In genomic region chr7:131597779-131598482, GRCm38 (mm10) we compare ENCODE assay signal across 12 mouse cellular contexts. TPM values are rescaled to one million over a fixed set of nuclear protein-coding genes. Genes with fewer than 3 reads are reported as not detected.
DNase-seq lines count a peak whose midpoint lies in the region; ATAC-seq lines count a peak whose summit lies in the region.
"Had no signal": no experiment of that assay in that cellular context is flagged by ENCODE, and none has a peak within 500 bp of the region (broad histone marks: within the 10 kb centered on the region; RNA-seq: fewer than 3 reads in every experiment).

No protein-coding gene starts in this region.

- no peak for ATAC-seq in heart, embryonic 15.5 days (replicated peaks; ENCODE audit: insufficient number of reproducible peaks, insufficient read depth, low FRiP score, low read depth)
- peak; percentile 76; the same call in 1 of the 2 replicates for ATAC-seq in forebrain, embryonic 15.5 days (replicated peaks)
- ATAC-seq in midbrain, embryonic 13.5 days, result peak; percentile 91
- ATAC-seq: activated CD4-positive, CD25-positive, alpha-beta regulatory T cell, adult 4 months had no signal

- no peak overlapping the region for H3K4me3 ChIP-seq in heart, embryonic 15.5 days
- H3K4me3 ChIP-seq in forebrain, embryonic 15.5 days, result no peak overlapping the region
- H3K4me3 ChIP-seq in midbrain, embryonic 13.5 days (replicated peaks), result no peak overlapping the region
- H3K4me3 ChIP-seq: embryonic facial prominence, embryonic 15.5 days; layer of hippocampus, adult 2 months had no signal

- no peaks in the 10 kb centered on the region for H3K9me3 ChIP-seq in heart, embryonic 15.5 days (replicated peaks)
- no peaks in the 10 kb centered on the region for H3K9me3 ChIP-seq in forebrain, embryonic 15.5 days
- H3K9me3 ChIP-seq in midbrain, embryonic 13.5 days, result no peaks in the 10 kb centered on the region
- H3K9me3 ChIP-seq: embryonic facial prominence, embryonic 15.5 days had no signal

- no peaks in the 10 kb centered on the region for H3K36me3 ChIP-seq in heart, embryonic 15.5 days
- H3K36me3 ChIP-seq in forebrain, embryonic 15.5 days, result no peaks in the 10 kb centered on the region
- no peaks in the 10 kb centered on the region for H3K36me3 ChIP-seq in midbrain, embryonic 13.5 days
- H3K36me3 ChIP-seq: embryonic facial prominence, embryonic 15.5 days had no signal

- H3K27ac ChIP-seq in heart, embryonic 15.5 days, result no peak overlapping the region
- no peak overlapping the region for H3K27ac ChIP-seq in forebrain, embryonic 15.5 days (replicated peaks)
- peak overlapping the region; percentile 36 for H3K27ac ChIP-seq in midbrain, embryonic 13.5 days
- H3K27ac ChIP-seq: embryonic facial prominence, embryonic 15.5 days; layer of hippocampus, adult 2 months had no signal

- peaks cover 5% of the 10 kb centered on the region for H3K4me1 ChIP-seq in heart, embryonic 15.5 days (replicated peaks)
- H3K4me1 ChIP-seq in forebrain, embryonic 15.5 days, result peaks cover 19% of the 10 kb centered on the region
- peaks cover 26% of the 10 kb centered on the region for H3K4me1 ChIP-seq in midbrain, embryonic 13.5 days (replicated peaks)

- WGBS in heart, embryonic 15.5 days, result 19% methylated on average over 12 of the region's 12 CpGs
- WGBS in forebrain, embryonic 15.5 days, result 4% methylated on average over 12 of the region's 12 CpGs
- 3% methylated on average over 12 of the region's 12 CpGs for WGBS in midbrain, embryonic 13.5 days

- H3K9ac ChIP-seq in heart, embryonic 15.5 days, result no peak overlapping the region
- H3K9ac ChIP-seq in forebrain, embryonic 15.5 days (replicated peaks), result no peak overlapping the region
- H3K9ac ChIP-seq in midbrain, embryonic 13.5 days (replicated peaks), result peak overlapping the region; percentile 30; the same call in 1 of the 2 replicates
- H3K9ac ChIP-seq: embryonic facial prominence, embryonic 15.5 days had no signal

- DNase-seq in heart, postnatal 14 days, result no peak
- DNase-seq in embryo, embryonic 10.5 days (ENCODE audit: low spot score), result peak; percentile 80
- DNase-seq in B cell, adult 2 months, result no peak
- DNase-seq in lung, postnatal 4 days, result no peak
- no peak for DNase-seq in cerebellum, postnatal 36 days

- intact Hi-C loops in heart, postnatal 14 days (cut with DNase I), result no loop called here

- peaks cover 22% of the 10 kb centered on the region for H3K27me3 ChIP-seq in heart, embryonic 15.5 days
- peaks cover 59% of the 10 kb centered on the region for H3K27me3 ChIP-seq in forebrain, embryonic 15.5 days
- peaks cover 74% of the 10 kb centered on the region for H3K27me3 ChIP-seq in midbrain, embryonic 13.5 days

- 0 out of 2 replicates have a peak overlapping the region, but pooled peaks have one; percentile 8 for H3K4me2 ChIP-seq in heart, embryonic 15.5 days
- peak overlapping the region; percentile 19 for H3K4me2 ChIP-seq in forebrain, embryonic 15.5 days (replicated peaks)
- H3K4me2 ChIP-seq in midbrain, embryonic 13.5 days (replicated peaks), result peak overlapping the region; percentile 34
- H3K4me2 ChIP-seq: embryonic facial prominence, embryonic 15.5 days had no signal

RNA-seq across cellular contexts. Expression of gene Bub3, which starts 37.9 kb away (rescaled TPM):
- 111 and 135 TPM in 2 replicates for polyA plus RNA-seq in heart, embryonic 15.5 days (2015; fragmentation: Nextera tagmentation; extraction: Ambion mirVana)
- total RNA-seq in heart, postnatal 14 days (2021), result 10 to 100 TPM; 34.2 to 34.7 TPM
- 190 and 192 TPM in 2 replicates for polyA plus RNA-seq in forebrain, embryonic 15.5 days (2015; fragmentation: Nextera tagmentation; extraction: Ambion mirVana)
- polyA plus RNA-seq in midbrain, embryonic 13.5 days (2015; fragmentation: Nextera tagmentation; extraction: Ambion mirVana), result 206 and 224 TPM in 2 replicates

RNA-seq across cellular contexts. Expression of gene Hmx2, which starts 49.4 kb away (rescaled TPM):
- 0.09 TPM in 1 of 2 replicates, not detected in the other for polyA plus RNA-seq in heart, embryonic 15.5 days (2015; fragmentation: Nextera tagmentation; extraction: Ambion mirVana)
- total RNA-seq in heart, postnatal 14 days (2021), result not detected
- 0.93 and 1.1 TPM in 2 replicates for polyA plus RNA-seq in forebrain, embryonic 15.5 days (2015; fragmentation: Nextera tagmentation; extraction: Ambion mirVana)
- 1.4 and 1.6 TPM in 2 replicates for polyA plus RNA-seq in midbrain, embryonic 13.5 days (2015; fragmentation: Nextera tagmentation; extraction: Ambion mirVana)
- total RNA-seq: heart, adult 8-10 months; layer of hippocampus, adult 2 months had no signal

RNA-seq across cellular contexts. Expression of gene Hmx3, which starts 55.3 kb away (rescaled TPM):
- polyA plus RNA-seq in heart, embryonic 15.5 days (2015; fragmentation: Nextera tagmentation; extraction: Ambion mirVana), result not detected in 2 replicates
- not detected for total RNA-seq in heart, postnatal 14 days (2021)
- polyA plus RNA-seq in forebrain, embryonic 15.5 days (2015; fragmentation: Nextera tagmentation; extraction: Ambion mirVana), result 0.20 and 0.92 TPM in 2 replicates
- 0.50 and 0.99 TPM in 2 replicates for polyA plus RNA-seq in midbrain, embryonic 13.5 days (2015; fragmentation: Nextera tagmentation; extraction: Ambion mirVana)
- total RNA-seq: heart, adult 8-10 months; layer of hippocampus, adult 2 months had no signal
- polyA plus RNA-seq: activated CD4-positive, CD25-positive, alpha-beta regulatory T cell, adult 4 months; embryonic facial prominence, embryonic 15.5 days had no signal
